Mouse (Mus musculus) kidney, embryonic 14.5 days (tissue): ENCODE results near the gene Cd300lg. TPM values are rescaled to one million over a fixed set of nuclear protein-coding genes. Genes with fewer than 3 reads are reported as not detected.

ENCODE experiments used
- ATAC-seq: fragments of 200-750 bp; cut with Nextera tagmentation; 2 replicates; pipeline ENCODE4 v1.8.0; 2017; ENCODE audit warnings: moderate number of reproducible peaks, mild to moderate bottlenecking, moderate TSS enrichment, moderate library complexity; ENCODE audit not compliant: low FRiP score, low TSS enrichment
- H3K27ac ChIP-seq: fragments of 300-500 bp; sonication (generic); 2 replicates; pipeline ENCODE4 v1.5.1; 2014; ENCODE audit warnings: low read depth, mild to moderate bottlenecking, low read length, moderate library complexity, mixed read lengths
- H3K27me3 ChIP-seq: fragments of 300-500 bp; sonication (generic); 2 replicates; pipeline ENCODE4 v1.6.1; 2014; ENCODE audit warnings: mild to moderate bottlenecking, low read length; ENCODE audit not compliant: control insufficient read depth, insufficient read depth
- H3K36me3 ChIP-seq: fragments of 300-500 bp; sonication (generic); 2 replicates; pipeline ENCODE4 v1.6.1; 2014; ENCODE audit warnings: low read length, mixed read lengths; ENCODE audit not compliant: control insufficient read depth, insufficient read depth
- H3K4me1 ChIP-seq: fragments of 300-500 bp; sonication (generic); 2 replicates; pipeline ENCODE4 v1.6.1; 2014; ENCODE audit warnings: low read length, mixed read lengths; ENCODE audit not compliant: control insufficient read depth, insufficient read depth
- H3K4me2 ChIP-seq: fragments of 300-500 bp; sonication (generic); replicated peaks from 2 replicates; pipeline ENCODE4 v1.6.1; 2014; ENCODE audit warnings: low read depth, mild to moderate bottlenecking, low read length
- H3K4me3 ChIP-seq: fragments of 300-500 bp; sonication (generic); 2 replicates; pipeline ENCODE4 v1.5.1; 2014; ENCODE audit warnings: mild to moderate bottlenecking, low read length
- H3K9ac ChIP-seq: fragments of 300-500 bp; sonication (generic); 2 replicates; pipeline ENCODE4 v1.6.1; 2014; ENCODE audit warnings: low read depth, mild to moderate bottlenecking, low read length, moderate library complexity
- H3K9me3 ChIP-seq: fragments of 300-500 bp; sonication (generic); 2 replicates; pipeline ENCODE4 v1.6.1; 2016; ENCODE audit warnings: low read length; ENCODE audit not compliant: control insufficient read depth
- WGBS: fragments of 180-500 bp; shearing (Covaris S2); extraction: QIAGEN DNeasy Blood & Tissue Kit; methylation state at CpG from one replicate; pipeline ENCODE4 v1.1.7; 2014; 5-methylcytosine and 5-hydroxymethylcytosine counted together
- polyA plus RNA-seq: library from polyadenylated mRNA; unstranded; fragments of >200 nt; fragmentation: Nextera tagmentation; extraction: Ambion mirVana; gene quantifications from 2 replicates; pipeline ENCODE4 v1.2.1, GENCODE M21; 2014

The Cd300lg gene
- polyA plus RNA-seq, 1 experiment from 2014 or later: 0.38 TPM

DNA sequence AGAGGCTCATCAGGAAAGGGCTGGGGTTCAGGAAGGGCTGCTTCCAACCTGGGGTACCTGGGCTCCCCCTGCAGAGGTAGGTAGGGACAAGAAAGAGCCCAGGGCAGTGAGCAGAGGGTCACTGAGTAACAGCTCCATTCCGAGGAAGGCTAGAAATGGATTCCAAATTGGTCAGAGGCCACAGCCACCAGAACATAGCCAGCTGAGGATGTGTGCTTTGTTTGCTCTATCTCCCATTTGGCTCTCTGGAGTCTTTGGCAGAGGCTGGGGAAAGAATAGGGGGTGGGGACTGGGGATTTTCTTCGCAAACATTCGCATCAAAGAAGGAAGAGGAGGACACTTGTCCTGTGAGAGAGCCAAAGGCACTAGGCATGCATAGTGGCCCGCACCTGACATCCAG, 10.6 kb downstream of the Cd300lg start:
- Histone ChIP-seq H3K36me3 (no peaks in the 10 kb centered on the region), H3K27me3 (no peaks in the 10 kb centered on the region), H3K9ac (no peak overlapping the region), H3K4me3 (no peak overlapping the region), H3K4me2 (no peak overlapping the region), H3K27ac (no peak overlapping the region), H3K9me3 (no peaks in the 10 kb centered on the region), H3K4me1 (peaks cover 8% of the 10 kb centered on the region; the same call in 1 of the 2 replicates)
- WGBS: 46% methylated on average over 4 of the region's 4 CpGs
- no peak for ATAC-seq

DNA sequence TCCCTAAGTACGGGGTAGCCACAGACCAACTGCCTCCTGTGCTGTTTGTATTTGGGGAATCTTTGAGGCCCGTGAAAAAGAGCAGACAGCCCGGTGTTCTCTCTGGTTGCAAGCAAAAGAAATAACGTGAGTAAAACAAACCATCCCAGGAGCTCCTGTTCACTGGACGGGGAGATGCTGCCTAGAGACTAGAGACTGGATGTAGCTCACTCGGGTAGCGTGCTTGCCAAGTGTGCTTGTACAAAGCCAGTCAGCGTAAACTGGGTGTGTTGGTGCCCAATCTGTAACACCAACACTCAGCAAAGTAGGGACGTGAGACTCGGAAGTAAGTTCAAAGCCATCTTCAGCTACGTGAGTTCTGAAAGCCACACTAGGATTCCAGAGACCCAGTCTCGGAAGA, 11.4 kb downstream of the Cd300lg start:
- H3K27ac ChIP-seq: no peak overlapping the region
- H3K36me3 ChIP-seq: no peaks in the 10 kb centered on the region
- 79% methylated on average over 12 of the region's 12 CpGs for WGBS
- H3K9me3 ChIP-seq: no peaks in the 10 kb centered on the region
- no peak for ATAC-seq
- no peak overlapping the region for H3K9ac ChIP-seq
- H3K4me1 ChIP-seq: peaks cover 8% of the 10 kb centered on the region; the same call in 1 of the 2 replicates
- no peak overlapping the region for H3K4me2 ChIP-seq
- no peak overlapping the region for H3K4me3 ChIP-seq
- H3K27me3 ChIP-seq: no peaks in the 10 kb centered on the region

DNA sequence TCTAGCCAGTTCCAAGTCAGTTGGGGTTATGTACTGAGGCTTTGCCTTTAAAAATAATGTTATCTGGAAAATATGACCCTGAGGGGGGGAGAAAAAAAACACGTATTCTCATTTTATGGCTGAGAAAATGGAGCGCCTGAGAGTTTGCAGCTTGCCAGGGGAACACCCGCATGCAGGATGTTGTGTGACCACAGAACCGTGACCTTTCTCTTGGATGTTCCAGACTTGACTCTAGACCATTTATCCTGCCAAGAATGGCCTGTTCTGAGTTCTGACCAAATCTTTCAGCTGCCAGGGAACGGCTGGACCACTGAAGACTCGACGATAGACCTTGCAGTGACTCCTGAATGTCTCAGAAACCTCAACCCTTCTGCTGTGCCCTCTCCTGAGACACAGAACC, 11.9 kb downstream of the Cd300lg start:
- WGBS: 40% methylated on average over 7 of the region's 7 CpGs
- no peak overlapping the region for H3K9ac ChIP-seq
- no peaks in the 10 kb centered on the region for H3K9me3 ChIP-seq

DNA sequence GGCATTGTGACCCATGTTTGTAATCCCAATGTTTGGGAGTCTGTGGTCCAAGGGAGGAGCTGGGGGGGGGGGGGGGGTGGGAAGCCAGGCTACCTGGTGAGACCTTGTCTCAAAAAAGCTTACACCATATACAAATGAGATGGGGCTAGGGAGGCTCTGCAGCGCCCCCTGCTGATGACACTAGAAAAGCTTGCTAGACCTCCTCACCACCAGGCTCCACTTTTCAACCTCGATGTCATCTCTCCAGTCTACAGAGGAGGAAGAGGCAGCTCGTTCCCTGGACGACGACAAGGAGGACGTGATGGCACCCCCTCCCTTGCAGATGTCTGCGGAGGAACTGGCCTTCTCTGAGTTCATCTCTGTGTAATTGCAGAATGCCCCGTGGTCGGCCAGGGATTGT, 12.5 kb downstream of the Cd300lg start:
- H3K4me3 ChIP-seq: no peak overlapping the region
- H3K9me3 ChIP-seq: no peaks in the 10 kb centered on the region
- no peak overlapping the region for H3K4me2 ChIP-seq
- H3K4me1 ChIP-seq: peaks cover 8% of the 10 kb centered on the region; the same call in 1 of the 2 replicates
- no peak overlapping the region for H3K27ac ChIP-seq
- ATAC-seq: peak; percentile 18; the same call in 1 of the 2 replicates
- WGBS: 28% methylated on average over 9 of the region's 9 CpGs
- H3K9ac ChIP-seq: no peak overlapping the region
- no peaks in the 10 kb centered on the region for H3K27me3 ChIP-seq
- no peaks in the 10 kb centered on the region for H3K36me3 ChIP-seq

More for the DNA sequence above, 11.9 kb downstream of the Cd300lg start:
- H3K4me3 ChIP-seq: no peak overlapping the region
- no peak overlapping the region for H3K4me2 ChIP-seq
- ATAC-seq: no peak
- H3K36me3 ChIP-seq: no peaks in the 10 kb centered on the region
- peaks cover 8% of the 10 kb centered on the region; the same call in 1 of the 2 replicates for H3K4me1 ChIP-seq
- no peak overlapping the region for H3K27ac ChIP-seq
- H3K27me3 ChIP-seq: no peaks in the 10 kb centered on the region

DNA sequence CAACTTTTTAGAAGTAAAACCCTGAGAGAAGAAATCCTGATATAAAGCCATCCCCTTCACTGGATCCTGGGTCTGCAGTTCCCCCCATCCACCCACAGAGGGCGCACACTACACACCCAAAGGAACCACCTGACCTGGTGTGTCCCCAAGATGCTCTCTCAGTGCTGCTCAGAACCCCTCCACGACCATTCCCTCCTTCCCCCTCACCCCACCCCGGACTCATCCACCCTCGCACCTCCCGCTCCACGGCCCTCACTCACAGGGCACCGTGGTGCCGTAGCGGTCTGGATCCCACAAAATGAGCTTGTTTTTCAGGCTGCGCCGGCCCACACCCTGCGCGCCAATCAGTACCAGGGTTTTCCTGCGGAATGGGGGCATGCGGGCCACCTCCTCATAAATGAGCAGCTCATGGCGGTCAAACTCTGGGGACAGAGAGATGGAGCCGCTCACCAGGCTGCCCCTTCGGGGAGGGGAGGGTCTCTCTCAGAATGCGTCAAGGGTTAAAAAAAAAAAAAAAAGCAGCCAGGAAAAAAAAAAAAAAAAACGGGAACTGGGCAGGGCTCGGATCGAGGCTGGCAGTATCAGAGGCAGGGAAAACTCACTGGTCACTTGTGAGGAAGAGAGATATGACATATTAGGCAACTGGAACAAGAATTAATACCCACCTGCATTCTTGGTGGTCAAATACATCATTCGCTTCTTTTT, 20.1 kb downstream of the Cd300lg start:
- Histone ChIP-seq H3K9ac (peak overlapping the region; percentile 20; the same call in 1 of the 2 replicates), H3K36me3 (peaks cover 9% of the 10 kb centered on the region; the same call in 1 of the 2 replicates), H3K4me1 (no peaks in the 10 kb centered on the region), H3K9me3 (no peaks in the 10 kb centered on the region), H3K4me2 (peak overlapping the region; percentile 67), H3K27ac (no peak overlapping the region), H3K4me3 (peak overlapping the region; percentile 38), H3K27me3 (no peaks in the 10 kb centered on the region)
- peak; percentile 71 for ATAC-seq
- 4% methylated on average over 22 of the region's 23 CpGs for WGBS

DNA sequence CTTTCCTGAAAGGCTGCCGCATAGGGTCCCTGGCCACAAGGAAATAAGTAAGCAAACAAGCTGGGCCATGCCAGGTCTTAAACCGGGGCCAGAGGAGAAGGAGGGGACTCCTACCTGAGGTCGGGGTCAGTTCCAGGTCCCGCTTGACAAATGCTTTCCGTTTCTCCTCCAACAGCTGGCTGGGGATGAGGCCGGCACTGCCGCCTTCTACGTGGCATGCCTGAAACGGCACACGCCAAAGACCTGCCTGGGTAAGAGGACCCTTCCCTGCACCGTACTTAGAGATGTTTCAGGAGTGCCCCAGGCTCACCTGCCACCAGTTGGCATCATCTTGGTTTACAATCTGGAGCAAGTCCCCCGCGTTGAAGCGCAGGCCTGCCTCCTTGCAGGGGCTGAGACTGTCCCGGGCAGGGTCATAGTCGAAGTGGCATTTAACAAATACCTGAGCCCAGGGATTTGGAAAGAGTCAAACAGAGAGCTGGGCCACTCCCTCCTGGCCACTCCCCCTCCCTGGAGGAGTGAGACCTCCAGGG, 20.7 kb downstream of the Cd300lg start:
- no peak for ATAC-seq
- Histone ChIP-seq H3K9me3 (no peaks in the 10 kb centered on the region), H3K27me3 (no peaks in the 10 kb centered on the region), H3K4me3 (no peak overlapping the region), H3K4me1 (no peaks in the 10 kb centered on the region), H3K27ac (no peak overlapping the region), H3K9ac (no peak overlapping the region), H3K36me3 (peaks cover 9% of the 10 kb centered on the region; the same call in 1 of the 2 replicates), H3K4me2 (peak overlapping the region; percentile 67; the same call in 1 of the 2 replicates)
- 34% methylated on average over 16 of the region's 16 CpGs for WGBS

DNA sequence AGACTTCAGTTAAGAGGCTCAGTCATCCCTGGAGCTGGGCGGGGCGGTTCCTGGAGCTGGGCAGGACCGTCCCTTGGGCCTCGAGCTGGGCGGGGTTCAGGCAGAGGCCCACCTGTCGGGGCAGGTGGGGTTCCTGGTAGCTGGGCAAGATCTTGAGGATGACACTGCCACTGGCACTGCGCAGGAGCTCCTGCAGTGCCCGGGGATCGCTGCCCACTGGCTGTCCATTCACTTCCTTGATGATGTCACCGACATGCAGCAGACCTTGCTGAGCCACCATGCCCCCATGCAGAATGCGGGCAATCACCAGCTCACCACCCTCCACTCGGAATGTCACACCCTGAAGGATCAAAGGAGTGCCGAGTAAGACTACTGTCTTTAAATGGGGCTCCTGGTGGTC, 21.8 kb downstream of the Cd300lg start:
- no peak for ATAC-seq
- H3K9me3 ChIP-seq: no peaks in the 10 kb centered on the region
- no peak overlapping the region for H3K9ac ChIP-seq
- WGBS: 62% methylated on average over 13 of the region's 13 CpGs
- no peak overlapping the region for H3K27ac ChIP-seq
- peaks cover 9% of the 10 kb centered on the region; the same call in 1 of the 2 replicates for H3K36me3 ChIP-seq
- H3K4me3 ChIP-seq: no peak overlapping the region
- no peaks in the 10 kb centered on the region for H3K27me3 ChIP-seq
- H3K4me1 ChIP-seq: no peaks in the 10 kb centered on the region
- H3K4me2 ChIP-seq: no peak overlapping the region

DNA sequence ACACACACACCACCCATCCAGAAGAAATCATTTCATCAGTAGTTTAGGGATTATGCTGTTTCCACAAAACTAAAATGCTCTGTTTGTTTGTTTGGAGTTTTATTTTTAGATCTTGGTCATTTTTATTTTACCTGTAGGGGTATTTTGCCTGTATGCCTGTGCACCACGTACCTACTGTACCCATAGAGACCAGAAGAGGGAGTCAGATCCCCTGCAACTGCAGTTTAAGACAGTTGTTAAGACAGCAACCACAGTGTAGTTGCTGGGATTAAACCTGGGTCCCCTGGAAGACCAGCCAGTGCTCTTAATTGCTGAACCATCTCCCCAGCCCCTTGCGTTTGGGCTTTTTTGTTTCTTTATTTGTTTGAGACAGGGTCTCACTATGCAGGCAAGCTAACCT, 27.7 kb downstream of the Cd300lg start:
- no peaks in the 10 kb centered on the region for H3K9me3 ChIP-seq
- no peaks in the 10 kb centered on the region for H3K27me3 ChIP-seq
- no peak overlapping the region for H3K27ac ChIP-seq
- H3K4me3 ChIP-seq: no peak overlapping the region
- no peak overlapping the region for H3K4me2 ChIP-seq
- ATAC-seq: no peak
- 41% methylated on average over 2 of the region's 2 CpGs for WGBS
- H3K4me1 ChIP-seq: 0 out of 2 replicates have a peak, but pooled peaks cover 7% of the 10 kb centered on the region
- H3K36me3 ChIP-seq: no peaks in the 10 kb centered on the region
- no peak overlapping the region for H3K9ac ChIP-seq

DNA sequence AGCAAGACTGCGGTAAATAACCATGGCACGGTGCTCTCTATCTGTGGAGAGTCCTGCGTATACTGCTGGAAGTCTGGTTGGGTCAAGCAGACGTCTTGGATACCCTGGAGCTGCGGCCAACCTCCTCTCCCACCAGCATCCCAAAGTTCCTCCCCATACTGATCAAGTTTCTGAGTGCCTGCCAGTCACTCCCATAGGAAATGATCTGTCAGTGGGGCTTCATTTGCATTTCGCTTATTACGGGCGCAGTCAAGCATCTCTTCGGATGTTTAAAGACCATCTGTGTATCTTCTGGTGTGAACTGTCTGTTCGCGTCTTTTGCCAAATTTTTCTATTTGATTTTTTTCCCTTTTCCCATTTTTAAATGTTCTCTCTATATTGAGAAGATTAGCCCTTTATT, 28.3 kb downstream of the Cd300lg start:
- WGBS: 41% methylated on average over 11 of the region's 11 CpGs
- no peak for ATAC-seq
- no peak overlapping the region for H3K4me2 ChIP-seq

More for the DNA sequence above, 28.3 kb downstream of the Cd300lg start:
- H3K27me3 ChIP-seq: no peaks in the 10 kb centered on the region
- no peaks in the 10 kb centered on the region for H3K9me3 ChIP-seq
- H3K36me3 ChIP-seq: no peaks in the 10 kb centered on the region
- H3K4me1 ChIP-seq: 0 out of 2 replicates have a peak, but pooled peaks cover 7% of the 10 kb centered on the region
- no peak overlapping the region for H3K4me3 ChIP-seq
- no peak overlapping the region for H3K9ac ChIP-seq
- no peak overlapping the region for H3K27ac ChIP-seq
